Mouse (Mus musculus): ENCODE data around the gene Ubqln1. TPM values are rescaled to one million over a fixed set of nuclear protein-coding genes. Genes with fewer than 3 reads are reported as not detected.

The Ubqln1 gene
- polyA plus RNA-seq, 1 experiment from 2014 or later = 119 TPM

GRCm38 (mm10) chr13:58215253-58215591 lies 231 bp downstream of the Ubqln1 start:
- 1% methylated on average over 48 of the region's 48 CpGs for WGBS

DNA sequence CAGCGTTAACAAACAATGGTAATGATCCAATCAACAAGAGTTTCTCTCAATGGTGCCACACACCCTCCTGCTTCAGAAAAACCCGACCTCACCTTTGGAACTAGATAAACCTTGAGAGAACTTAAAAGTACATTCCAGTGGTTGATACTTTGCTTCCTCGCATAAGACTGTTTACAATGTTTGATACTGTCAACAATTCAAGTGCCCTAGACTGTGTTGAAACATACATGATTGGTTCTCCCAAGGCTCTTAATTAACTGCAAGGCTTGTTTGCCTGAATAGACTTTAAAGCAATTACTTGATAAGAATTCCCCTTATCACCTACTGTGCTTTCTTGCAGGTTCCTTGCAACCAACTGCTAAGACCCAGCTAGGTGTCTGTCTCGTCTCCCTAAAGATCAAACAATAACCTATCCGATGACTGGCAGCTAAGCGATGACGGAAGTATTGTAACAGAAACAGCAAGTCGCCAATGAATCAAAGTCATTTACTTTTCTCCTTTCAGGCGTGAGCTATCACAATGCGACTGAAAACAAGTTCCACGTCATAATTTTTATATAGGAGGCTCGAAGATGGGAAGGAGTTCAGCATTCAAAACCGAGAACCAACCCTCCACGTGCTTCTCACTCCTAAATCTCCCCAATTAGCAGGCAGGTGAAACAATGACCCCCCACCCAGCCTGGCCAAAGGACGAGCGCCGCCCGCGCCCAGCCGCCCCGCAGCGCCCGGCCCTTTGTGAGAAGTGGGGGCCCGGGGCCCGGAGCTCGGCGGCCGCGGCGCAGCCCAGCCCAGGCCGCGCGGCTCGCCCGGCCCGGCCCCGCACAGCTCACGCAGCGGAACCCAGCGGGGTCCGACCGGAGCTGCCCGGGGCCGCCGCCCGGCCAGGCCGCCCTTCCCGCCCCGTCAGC lies 854 bp downstream of the Ubqln1 start:
- 3% methylated on average over 49 of the region's 49 CpGs for WGBS

More at GRCm38 (mm10) chr13:58215253-58215591, 231 bp downstream of the Ubqln1 start:
- H3K9me3 ChIP-seq = no peaks in the 10 kb centered on the region
- H3K4me3 ChIP-seq = peak overlapping the region; percentile 99
- no peaks in the 10 kb centered on the region for H3K27me3 ChIP-seq (ENCODE audit: insufficient read depth, poor library complexity, severe bottlenecking)
- H3K4me1 ChIP-seq = peaks cover 27% of the 10 kb centered on the region
- no peak for DNase-seq (ENCODE audit: low spot score)
- no peaks in the 10 kb centered on the region for H3K36me3 ChIP-seq
- H3K27ac ChIP-seq = peak overlapping the region; percentile 98

GRCm38 (mm10) chr13:58213801-58214200 lies 1.7 kb downstream of the Ubqln1 start:
- Histone ChIP-seq H3K36me3 (no peaks in the 10 kb centered on the region), H3K9me3 (no peaks in the 10 kb centered on the region), H3K4me3 (peak overlapping the region; percentile 99), H3K27me3 (ENCODE audit: insufficient read depth, poor library complexity, severe bottlenecking) (no peaks in the 10 kb centered on the region), H3K27ac (no peak overlapping the region), H3K4me1 (peaks cover 27% of the 10 kb centered on the region)
- no peak for DNase-seq (ENCODE audit: low spot score)
- 59% methylated on average over 8 of the region's 8 CpGs for WGBS

More for the DNA sequence above, 854 bp downstream of the Ubqln1 start:
- DNase-seq (ENCODE audit: low spot score) = no peak
- no peaks in the 10 kb centered on the region for H3K27me3 ChIP-seq (ENCODE audit: insufficient read depth, poor library complexity, severe bottlenecking)
- H3K4me3 ChIP-seq = peak overlapping the region; percentile 99
- H3K4me1 ChIP-seq = peaks cover 27% of the 10 kb centered on the region
- no peaks in the 10 kb centered on the region for H3K36me3 ChIP-seq
- H3K27ac ChIP-seq = peak overlapping the region; percentile 98
- no peaks in the 10 kb centered on the region for H3K9me3 ChIP-seq

DNA sequence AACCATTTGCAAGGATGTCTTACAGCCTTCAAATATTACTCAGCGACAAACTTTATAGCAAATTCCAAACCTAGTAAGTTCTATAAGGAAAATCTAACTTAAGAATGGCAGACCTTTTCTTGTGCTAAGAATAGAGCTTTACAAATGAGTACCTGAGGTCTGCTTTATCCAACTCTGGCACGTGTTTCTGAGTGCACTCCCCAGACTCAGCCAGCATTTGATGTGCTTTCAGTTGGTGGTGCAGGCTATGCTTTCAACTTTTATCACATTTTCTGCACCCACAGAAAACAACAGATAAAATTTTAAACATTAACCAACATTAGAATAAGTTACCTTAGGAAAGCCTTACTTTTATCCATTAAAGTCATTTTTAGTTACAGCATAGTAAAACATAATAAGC lies 2.9 kb downstream of the Ubqln1 start:
- peaks cover 27% of the 10 kb centered on the region for H3K4me1 ChIP-seq
- no peak overlapping the region for H3K4me3 ChIP-seq
- DNase-seq (ENCODE audit: low spot score) = no peak
- no peaks in the 10 kb centered on the region for H3K27me3 ChIP-seq (ENCODE audit: insufficient read depth, poor library complexity, severe bottlenecking)
- no peaks in the 10 kb centered on the region for H3K9me3 ChIP-seq
- WGBS = 70% methylated on average over 2 of the region's 2 CpGs
- no peak overlapping the region for H3K27ac ChIP-seq
- no peaks in the 10 kb centered on the region for H3K36me3 ChIP-seq

DNA sequence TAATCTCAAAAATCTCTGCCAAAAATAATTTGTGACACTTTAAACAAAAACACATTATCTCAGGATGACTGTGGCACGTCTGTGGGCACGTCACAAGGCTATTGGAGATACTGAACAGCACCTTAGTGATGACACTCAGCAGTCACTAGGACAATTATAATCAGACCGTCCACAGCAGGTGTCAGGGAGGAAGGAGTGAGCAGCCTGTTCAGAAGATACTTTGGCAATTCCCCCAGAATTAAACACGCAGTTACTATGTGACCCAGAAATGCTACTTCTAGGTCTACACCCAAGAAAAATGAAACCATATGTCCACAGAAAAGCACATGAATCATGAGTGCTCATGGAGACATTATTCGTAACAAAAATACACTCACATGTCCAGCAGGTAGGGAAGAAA lies 5.0 kb downstream of the Ubqln1 start:
- Histone ChIP-seq H3K36me3 (no peaks in the 10 kb centered on the region), H3K4me1 (peaks cover 30% of the 10 kb centered on the region)
- 72% methylated on average over 5 of the region's 5 CpGs for WGBS

DNA sequence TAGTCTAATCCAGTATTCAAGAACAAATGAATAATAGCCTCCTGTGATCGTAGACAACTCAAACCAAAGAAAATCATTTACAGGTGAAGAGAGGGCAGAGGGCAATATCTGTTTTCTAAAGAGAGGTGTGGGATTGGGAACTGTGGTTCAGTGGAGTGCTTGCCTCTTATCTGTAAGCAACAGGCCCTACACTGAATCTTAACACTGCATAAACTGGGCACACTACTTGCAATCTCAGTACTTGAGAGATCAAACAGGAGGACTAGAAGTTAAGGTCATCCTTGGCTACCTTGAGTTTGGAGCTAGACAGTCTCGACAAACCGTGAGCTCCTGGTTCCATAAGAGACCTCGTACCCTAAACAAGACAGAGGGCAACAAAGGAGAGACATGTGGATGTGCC lies 9.4 kb downstream of the Ubqln1 start:
- Histone ChIP-seq H3K27me3 (ENCODE audit: insufficient read depth, poor library complexity, severe bottlenecking) (no peaks in the 10 kb centered on the region), H3K4me3 (no peak overlapping the region), H3K4me1 (peaks cover 17% of the 10 kb centered on the region), H3K36me3 (no peaks in the 10 kb centered on the region), H3K9me3 (no peaks in the 10 kb centered on the region), H3K27ac (no peak overlapping the region)
- WGBS = 90% methylated on average over 4 of the region's 4 CpGs
- no peak for DNase-seq (ENCODE audit: low spot score)

More for the DNA sequence above, 5.0 kb downstream of the Ubqln1 start:
- Histone ChIP-seq H3K27me3 (ENCODE audit: insufficient read depth, poor library complexity, severe bottlenecking) (no peaks in the 10 kb centered on the region), H3K9me3 (no peaks in the 10 kb centered on the region), H3K4me3 (no peak overlapping the region), H3K27ac (no peak overlapping the region)
- DNase-seq (ENCODE audit: low spot score) = no peak

GRCm38 (mm10) chr13:58204986-58205385 lies 10.5 kb downstream of the Ubqln1 start:
- H3K36me3 ChIP-seq = no peaks in the 10 kb centered on the region
- no peaks in the 10 kb centered on the region for H3K27me3 ChIP-seq (ENCODE audit: insufficient read depth, poor library complexity, severe bottlenecking)
- H3K4me3 ChIP-seq = no peak overlapping the region
- WGBS = 67% methylated on average over 4 of the region's 4 CpGs
- H3K9me3 ChIP-seq = no peaks in the 10 kb centered on the region
- H3K27ac ChIP-seq = no peak overlapping the region
- H3K4me1 ChIP-seq = peaks cover 17% of the 10 kb centered on the region
- no peak for DNase-seq (ENCODE audit: low spot score)

- no peak overlapping the region for H3K27ac ChIP-seq
- DNase-seq (ENCODE audit: low spot score) = no peak
- no peaks in the 10 kb centered on the region for H3K36me3 ChIP-seq
- H3K4me3 ChIP-seq = no peak overlapping the region
- peaks cover 18% of the 10 kb centered on the region for H3K4me1 ChIP-seq
- H3K27me3 ChIP-seq (ENCODE audit: insufficient read depth, poor library complexity, severe bottlenecking) = no peaks in the 10 kb centered on the region
- 91% methylated on average over 3 of the region's 3 CpGs for WGBS
- no peaks in the 10 kb centered on the region for H3K9me3 ChIP-seq
These were observed 11.3 kb downstream of the Ubqln1 start for GRCm38 (mm10) chr13:58204202-58204601.

- 79% methylated on average over 1 of the region's 1 CpGs for WGBS
- peaks cover 24% of the 10 kb centered on the region for H3K4me1 ChIP-seq
- H3K4me3 ChIP-seq = no peak overlapping the region
- no peaks in the 10 kb centered on the region for H3K27me3 ChIP-seq (ENCODE audit: insufficient read depth, poor library complexity, severe bottlenecking)
- no peak overlapping the region for H3K27ac ChIP-seq
- H3K9me3 ChIP-seq = no peaks in the 10 kb centered on the region
- no peak for DNase-seq (ENCODE audit: low spot score)
- H3K36me3 ChIP-seq = 0 out of 2 replicates have a peak, but pooled peaks cover 2% of the 10 kb centered on the region
These were observed 12.6 kb downstream of the Ubqln1 start for GRCm38 (mm10) chr13:58202903-58203302.

GRCm38 (mm10) chr13:58201908-58202307 lies 13.5 kb downstream of the Ubqln1 start:
- no peak overlapping the region for H3K4me3 ChIP-seq
- 93% methylated on average over 3 of the region's 3 CpGs for WGBS
- no peaks in the 10 kb centered on the region for H3K27me3 ChIP-seq (ENCODE audit: insufficient read depth, poor library complexity, severe bottlenecking)
- DNase-seq (ENCODE audit: low spot score) = no peak
- peaks cover 22% of the 10 kb centered on the region for H3K4me1 ChIP-seq
- H3K36me3 ChIP-seq = peaks cover 12% of the 10 kb centered on the region
- H3K9me3 ChIP-seq = no peaks in the 10 kb centered on the region
- H3K27ac ChIP-seq = no peak overlapping the region

- no peak overlapping the region for H3K4me3 ChIP-seq
- no peak overlapping the region for H3K27ac ChIP-seq
- peaks cover 15% of the 10 kb centered on the region for H3K36me3 ChIP-seq
- no peaks in the 10 kb centered on the region for H3K27me3 ChIP-seq (ENCODE audit: insufficient read depth, poor library complexity, severe bottlenecking)
- no peak for DNase-seq (ENCODE audit: low spot score)
- no peaks in the 10 kb centered on the region for H3K9me3 ChIP-seq
- 91% methylated on average over 6 of the region's 6 CpGs for whole genome bisulfite sequencing
- H3K4me1 ChIP-seq = peaks cover 18% of the 10 kb centered on the region; the same call in 1 of the 2 replicates
These were observed 14.1 kb downstream of the Ubqln1 start for GRCm38 (mm10) chr13:58201343-58201742.

DNA sequence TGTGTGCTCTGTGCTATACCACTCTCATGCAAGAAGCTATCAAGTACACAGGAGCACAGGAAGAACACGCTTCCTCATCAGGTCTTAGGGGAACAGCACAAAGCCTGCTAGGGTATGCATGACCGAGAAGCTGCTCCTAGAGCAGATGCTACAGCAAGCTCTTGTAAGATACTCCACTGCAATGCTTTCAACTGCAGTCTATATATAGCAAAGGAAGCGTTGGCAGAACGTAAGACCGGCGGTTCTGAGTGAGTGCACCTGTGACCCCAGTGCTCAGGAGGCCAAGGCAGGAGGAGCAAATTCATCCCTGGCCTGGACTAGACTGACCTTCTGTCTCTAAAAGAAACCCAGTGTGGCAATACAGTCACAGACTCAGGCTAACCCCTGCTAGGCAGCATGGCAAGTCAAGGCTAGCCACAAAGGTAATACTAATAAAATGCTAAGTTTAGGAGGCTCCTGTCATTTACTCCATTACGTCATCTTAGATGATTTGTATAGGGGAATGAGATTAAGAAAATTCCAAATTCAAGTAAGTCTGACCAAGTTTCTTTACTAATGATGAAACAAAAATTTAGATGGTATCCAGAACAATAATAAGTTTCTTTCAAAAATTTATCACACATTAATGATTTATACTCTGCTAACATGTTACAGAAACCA lies 17.3 kb downstream of the Ubqln1 start:
- no peaks in the 10 kb centered on the region for H3K27me3 ChIP-seq (ENCODE audit: insufficient read depth, poor library complexity, severe bottlenecking)
- peaks cover 41% of the 10 kb centered on the region for H3K36me3 ChIP-seq
- no peaks in the 10 kb centered on the region for H3K9me3 ChIP-seq
- no peak overlapping the region for H3K27ac ChIP-seq
- peaks cover 14% of the 10 kb centered on the region; the same call in 1 of the 2 replicates for H3K4me1 ChIP-seq
- 71% methylated on average over 7 of the region's 7 CpGs for WGBS
- no peak for DNase-seq (ENCODE audit: low spot score)
- H3K4me3 ChIP-seq = no peak overlapping the region

DNA sequence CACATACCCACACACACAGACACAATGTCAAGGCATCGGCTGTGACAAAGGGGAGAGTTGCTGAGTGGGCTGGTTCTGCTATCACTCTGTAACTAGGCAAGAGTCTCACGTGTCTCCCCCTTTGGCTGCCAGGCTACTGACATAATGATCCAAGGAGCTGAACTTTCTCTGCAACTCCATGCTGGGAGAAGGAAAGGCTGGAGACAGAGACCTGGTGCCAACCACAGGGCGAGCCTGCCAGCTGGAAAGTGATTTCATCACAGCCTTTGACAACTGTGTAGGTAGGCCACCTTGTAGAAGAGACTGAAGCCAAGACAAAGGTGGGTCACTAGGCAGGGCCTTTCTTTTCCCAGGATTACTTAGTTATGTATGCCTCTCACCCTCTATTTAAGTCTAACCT lies 18.2 kb downstream of the Ubqln1 start:
- Histone ChIP-seq H3K4me3 (no peak overlapping the region), H3K27me3 (ENCODE audit: insufficient read depth, poor library complexity, severe bottlenecking) (no peaks in the 10 kb centered on the region), H3K9me3 (no peaks in the 10 kb centered on the region), H3K27ac (no peak overlapping the region), H3K4me1 (peaks cover 10% of the 10 kb centered on the region; the same call in 1 of the 2 replicates), H3K36me3 (peaks cover 49% of the 10 kb centered on the region)
- no peak for DNase-seq (ENCODE audit: low spot score)
- 79% methylated on average over 3 of the region's 3 CpGs for WGBS
